Mouse (Mus musculus): Measurements from ENCODE around the gene Hoxc12.

- TF ChIP-seq GATA1 (IDR thresholded peaks at IDR 0.05; ENCODE audit: borderline replicate concordance, low read length) (no peak), FLI1 (IDR thresholded peaks at IDR 0.05; ENCODE audit: low read length) (no peak)
These were observed 17.8 kb downstream of the Hoxc12 start, which contains the start of gene Hoxc11 for GRCm38 (mm10) chr15:102954192-102955006.
